Mouse (Mus musculus): ENCODE data around the gene Kmt5b.
A peak's percentile ranks its signal among the peaks of the same experiment; 100 is the strongest.

GRCm38 (mm10) chr19:3723904-3724303, 43.3 kb upstream of the Kmt5b start:
- peak; percentile 76 for TF ChIP-seq CTCF (IDR thresholded peaks at IDR 0.05; ENCODE audit: low read depth)
- no peak for TF ChIP-seq EP300 (IDR thresholded peaks at IDR 0.05; ENCODE audit: low read depth)

All from liver, postnatal 0 days (tissue).